Mouse (Mus musculus): ENCODE data around the gene Sap30l.
"Not testable (repeated sequence)": the region's sequence is repeated elsewhere in the genome, so short reads cannot be mapped to it uniquely, and the experiment has no call there.

- not testable (repeated sequence) for TF ChIP-seq CTCF (conservative IDR thresholded peaks at IDR 0.05; ENCODE audit: low read length); NANOG (IDR thresholded peaks at IDR 0.05; ENCODE audit: borderline replicate concordance, low read length)
Observed at GRCm38 (mm10) chr11:57846421-57847363, 45.3 kb downstream of the Sap30l start.

All from E14TG2a.4 (cell line).